ENCODE assay signal across 29 mouse cellular contexts in genomic region chr5:145900436-145900990, GRCm38 (mm10). TPM values are rescaled to one million over a fixed set of nuclear protein-coding genes. Genes with fewer than 3 reads are reported as not detected.
"Had no signal": no experiment of that assay in that cellular context is flagged by ENCODE, and none has a peak within 500 bp of the region (broad histone marks: within the 10 kb centered on the region; RNA-seq: fewer than 3 reads in every experiment).

No protein-coding gene starts in this region.

- H3K4me1 ChIP-seq: heart, embryonic 13.5 days; heart, embryonic 15.5 days; hindbrain, embryonic 13.5 days; hindbrain, embryonic 15.5 days; limb, embryonic 13.5 days; limb, embryonic 15.5 days had no signal

- H3K9ac ChIP-seq: forebrain, postnatal 0 days; heart, embryonic 13.5 days; heart, embryonic 15.5 days; hindbrain, embryonic 13.5 days; hindbrain, embryonic 15.5 days; limb, embryonic 13.5 days; limb, embryonic 15.5 days had no signal

- H3K4me2 ChIP-seq: heart, embryonic 11.5 days; heart, embryonic 13.5 days; heart, embryonic 15.5 days; hindbrain, embryonic 13.5 days; hindbrain, embryonic 15.5 days; limb, embryonic 13.5 days; limb, embryonic 15.5 days had no signal

- H3K9me3 ChIP-seq: limb, embryonic 15.5 days had no signal

- H3K27me3 ChIP-seq: heart, embryonic 13.5 days; heart, embryonic 15.5 days; hindbrain, embryonic 13.5 days; hindbrain, embryonic 15.5 days; limb, embryonic 13.5 days; limb, embryonic 15.5 days had no signal

- ATAC-seq: forebrain, postnatal 0 days; hindbrain, postnatal 0 days; intestine, embryonic 16.5 days had no signal

- H3K36me3 ChIP-seq: heart, embryonic 13.5 days; heart, embryonic 15.5 days; hindbrain, embryonic 13.5 days; hindbrain, embryonic 15.5 days; limb, embryonic 13.5 days; limb, embryonic 15.5 days had no signal

- H3K27ac ChIP-seq: heart, adult 2 months; heart, embryonic 13.5 days; heart, embryonic 15.5 days; hindbrain, embryonic 13.5 days; hindbrain, embryonic 15.5 days; hindbrain, postnatal 0 days; limb, embryonic 13.5 days; limb, embryonic 15.5 days had no signal

- DNase-seq: forebrain, postnatal 0 days; gastrocnemius, postnatal 14 days; gastrocnemius, postnatal 36 days; heart, adult 11 months; heart, adult 2 months; heart, postnatal 14 days; heart, postnatal 36 days; kidney, adult 11 months; kidney, adult 2 months; kidney, postnatal 10 days; kidney, postnatal 36 days; layer of hippocampus, adult 9-11 months; layer of hippocampus, postnatal 36 days; left cerebral cortex, postnatal 4 days had no signal

- H3K4me3 ChIP-seq: heart, adult 2 months; heart, embryonic 13.5 days; heart, embryonic 15.5 days; hindbrain, embryonic 13.5 days; hindbrain, embryonic 15.5 days; limb, embryonic 13.5 days; limb, embryonic 15.5 days had no signal

RNA-seq across cellular contexts. Expression of gene Cyp3a11, which starts 20.7 kb away (rescaled TPM):
- polyA plus RNA-seq: forebrain, postnatal 0 days; gonadal fat pad, adult 2 months; heart, adult 2 months; heart, embryonic 11.5 days; heart, embryonic 13.5 days; heart, embryonic 15.5 days; heart, postnatal 0 days; hindbrain, embryonic 11.5 days; hindbrain, embryonic 13.5 days; hindbrain, embryonic 15.5 days; hindbrain, postnatal 0 days; intestine, embryonic 14.5 days; kidney, embryonic 14.5 days; limb, embryonic 11.5 days; limb, embryonic 13.5 days had no signal
